Mouse (Mus musculus) heart, postnatal 0 days (tissue): ENCODE data around the gene Samd14.

Source experiments
- CTCF ChIP-seq: IDR thresholded peaks from 2 replicates; pipeline ENCODE4 v1.5.1; 2016; ENCODE audit warnings: antibody characterized with exemption, control low read depth, low read depth
- EP300 ChIP-seq: IDR thresholded peaks from 2 replicates; pipeline ENCODE4 v1.6.1; 2016; ENCODE audit warnings: antibody characterized with exemption, low read depth

DNA sequence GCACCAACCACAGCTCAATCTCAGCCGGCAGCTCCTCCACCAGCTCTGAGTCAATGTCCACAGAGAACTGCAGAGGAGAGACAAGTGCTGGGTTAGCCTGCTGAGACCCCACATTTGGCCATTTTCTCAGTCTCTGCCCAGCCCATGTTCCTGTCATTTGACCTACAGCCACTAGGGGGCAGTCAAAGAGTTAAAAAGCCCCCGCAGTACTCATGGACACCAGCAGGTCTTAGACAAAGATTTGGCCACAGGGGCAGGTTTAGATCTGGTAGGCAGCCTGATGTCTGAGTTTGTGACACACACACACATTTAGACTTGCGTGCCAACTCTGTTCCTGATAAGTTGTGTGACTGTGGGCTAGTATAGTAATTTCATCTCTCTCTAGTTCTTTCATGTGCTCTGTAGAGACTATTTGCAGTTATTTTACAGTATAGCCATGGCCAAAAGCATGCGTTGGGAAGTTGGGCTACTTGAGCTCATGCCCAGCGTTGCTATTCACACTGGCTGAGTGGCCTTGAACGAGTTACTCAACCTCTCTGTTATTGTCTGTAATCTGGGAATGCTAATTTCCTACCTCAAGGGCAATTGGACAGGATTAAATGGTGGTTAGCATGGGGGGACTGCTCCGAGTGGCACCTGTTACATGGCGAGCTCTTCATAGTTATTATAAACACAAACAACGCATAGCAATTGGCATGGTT, 37.5 kb downstream of the Samd14 start:
- no peak for TF ChIP-seq EP300
- peak; percentile 91 for TF ChIP-seq CTCF
